Comparison of ENCODE assay signal across 9 mouse cellular contexts in the genomic region with DNA sequence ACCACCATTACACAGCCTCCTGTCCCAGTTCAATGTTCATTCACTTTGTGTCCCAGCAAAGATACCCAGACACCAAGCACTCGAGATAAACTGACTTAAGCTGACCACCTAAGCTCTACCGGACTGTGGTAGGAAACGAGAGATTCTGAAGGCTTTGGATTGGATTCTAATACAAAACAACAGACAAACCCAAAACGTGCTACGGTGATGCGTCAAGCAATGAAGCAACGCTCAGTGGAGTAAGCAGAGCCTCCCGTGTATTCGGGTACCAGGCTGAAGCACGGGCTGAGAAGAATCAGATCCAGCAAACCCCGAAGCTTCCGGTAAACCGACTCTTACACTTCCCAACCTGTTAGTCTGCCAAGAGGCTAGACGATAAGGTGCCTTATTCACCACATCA. TPM values are rescaled to one million over a fixed set of nuclear protein-coding genes. Genes with fewer than 3 reads are reported as not detected.
DNase-seq lines count a peak whose midpoint lies in the region; ATAC-seq lines count a peak whose summit lies in the region.
"Had no signal": no experiment of that assay in that cellular context is flagged by ENCODE, and none has a peak within 500 bp of the region (broad histone marks: within the 10 kb centered on the region; RNA-seq: fewer than 3 reads in every experiment).

No protein-coding gene starts in this region.

- 40% methylated on average over 14 of the region's 14 CpGs for WGBS in lung, embryonic 15.5 days
- 44% methylated on average over 14 of the region's 14 CpGs for WGBS in limb, embryonic 11.5 days
- 50% methylated on average over 14 of the region's 14 CpGs for WGBS in neural tube, embryonic 15.5 days

- H3K4me2 ChIP-seq in lung, embryonic 15.5 days: peak overlapping the region; percentile 41
- peak overlapping the region; percentile 30; the same call in 1 of the 2 replicates for H3K4me2 ChIP-seq in limb, embryonic 11.5 days (ENCODE audit: low read depth, severe bottlenecking)
- H3K4me2 ChIP-seq in neural tube, embryonic 15.5 days: peak overlapping the region; percentile 45

- no peak overlapping the region for H3K27ac ChIP-seq in lung, embryonic 15.5 days
- H3K27ac ChIP-seq in limb, embryonic 11.5 days (replicated peaks; ENCODE audit: low read depth, low read length): no peak overlapping the region
- no peak overlapping the region for H3K27ac ChIP-seq in neural tube, embryonic 15.5 days (replicated peaks)

- no peak for ATAC-seq in cerebellum, adult (ENCODE audit: insufficient number of reproducible peaks, low FRiP score, low TSS enrichment)
- no peak for ATAC-seq in lung, embryonic 15.5 days (ENCODE audit: borderline replicate concordance, extremely low read depth, low FRiP score, low TSS enrichment)
- no peak for ATAC-seq in limb, embryonic 11.5 days (ENCODE audit: insufficient number of reproducible peaks, low FRiP score, low TSS enrichment, low read depth)
- ATAC-seq in neural tube, embryonic 15.5 days (ENCODE audit: low FRiP score): no peak

- DNase-seq in cerebellum, adult 9-10 months: peak; percentile 26
- no peak for DNase-seq in lung, postnatal 4 days
- DNase-seq in limb, embryonic 11.5 days (ENCODE audit: low spot score): no peak
- DNase-seq in adrenal gland, postnatal 10 days: no peak
- DNase-seq in layer of hippocampus, postnatal 14 days (ENCODE audit: low spot score in 2 of 2): no peak

- H3K4me3 ChIP-seq in lung, embryonic 15.5 days: peak overlapping the region; percentile 17
- no peak overlapping the region for H3K4me3 ChIP-seq in limb, embryonic 11.5 days (ENCODE audit: low read depth, low read length)
- H3K4me3 ChIP-seq in neural tube, embryonic 15.5 days (replicated peaks): peak overlapping the region; percentile 19

- no peaks in the 10 kb centered on the region for H3K27me3 ChIP-seq in lung, embryonic 15.5 days
- H3K27me3 ChIP-seq in limb, embryonic 11.5 days (ENCODE audit: control insufficient read depth, insufficient read depth, low read length): no peaks in the 10 kb centered on the region
- no peaks in the 10 kb centered on the region for H3K27me3 ChIP-seq in neural tube, embryonic 15.5 days (replicated peaks)

- H3K9ac ChIP-seq in lung, embryonic 15.5 days: no peak overlapping the region
- no peak overlapping the region for H3K9ac ChIP-seq in limb, embryonic 11.5 days (ENCODE audit: low read length)
- H3K9ac ChIP-seq in neural tube, embryonic 15.5 days (replicated peaks): no peak overlapping the region

- H3K9me3 ChIP-seq in lung, embryonic 15.5 days: no peaks in the 10 kb centered on the region
- H3K9me3 ChIP-seq in limb, embryonic 11.5 days (ENCODE audit: control insufficient read depth, low read length): no peaks in the 10 kb centered on the region
- no peaks in the 10 kb centered on the region for H3K9me3 ChIP-seq in neural tube, embryonic 15.5 days (replicated peaks)

- H3K4me1 ChIP-seq in lung, embryonic 15.5 days: peaks cover 16% of the 10 kb centered on the region
- H3K4me1 ChIP-seq in limb, embryonic 11.5 days (ENCODE audit: control insufficient read depth, insufficient read depth, low read length): no peaks in the 10 kb centered on the region
- H3K4me1 ChIP-seq in neural tube, embryonic 15.5 days: peaks cover 23% of the 10 kb centered on the region

- no peaks in the 10 kb centered on the region for H3K36me3 ChIP-seq in lung, embryonic 15.5 days
- H3K36me3 ChIP-seq in limb, embryonic 11.5 days (ENCODE audit: control insufficient read depth, insufficient read depth, low read length): no peaks in the 10 kb centered on the region
- no peaks in the 10 kb centered on the region for H3K36me3 ChIP-seq in neural tube, embryonic 15.5 days

RNA-seq across cellular contexts. Expression of a gene that starts 37.0 kb away (rescaled TPM):
- 3.6 and 3.9 TPM in 2 replicates for polyA plus RNA-seq in lung, embryonic 15.5 days (2015; fragmentation: Nextera tagmentation; extraction: Ambion mirVana)
- 6.1 and 7.2 TPM in 2 replicates for polyA plus RNA-seq in limb, embryonic 11.5 days (2014; fragmentation: Nextera tagmentation; extraction: Ambion mirVana)
- polyA plus RNA-seq in neural tube, embryonic 15.5 days (2015; fragmentation: Nextera tagmentation; extraction: Ambion mirVana): 3.4 and 3.8 TPM in 2 replicates
- total RNA-seq in adrenal gland, postnatal 10 days (2021): 10 to 100 TPM; 60.8 to 65.6 TPM
- total RNA-seq in layer of hippocampus, postnatal 14 days (2021): 10 to 100 TPM; 54.8 to 56.2 TPM

RNA-seq across cellular contexts. Expression of a gene that starts 38.3 kb away (rescaled TPM):
- not detected in 2 replicates for polyA plus RNA-seq in lung, embryonic 15.5 days (2015; fragmentation: Nextera tagmentation; extraction: Ambion mirVana)
- not detected in 2 replicates for polyA plus RNA-seq in limb, embryonic 11.5 days (2014; fragmentation: Nextera tagmentation; extraction: Ambion mirVana)
- polyA plus RNA-seq in neural tube, embryonic 15.5 days (2015; fragmentation: Nextera tagmentation; extraction: Ambion mirVana): not detected in 2 replicates
- not detected for total RNA-seq in adrenal gland, postnatal 10 days (2021)
- not detected for total RNA-seq in layer of hippocampus, postnatal 14 days (2021)
- polyA plus RNA-seq: spleen, adult 2 months had no signal

RNA-seq across cellular contexts. Expression of a gene that starts 59.7 kb away (rescaled TPM):
- not detected in 2 replicates for polyA plus RNA-seq in lung, embryonic 15.5 days (2015; fragmentation: Nextera tagmentation; extraction: Ambion mirVana)
- polyA plus RNA-seq in limb, embryonic 11.5 days (2014; fragmentation: Nextera tagmentation; extraction: Ambion mirVana): not detected in 2 replicates
- not detected in 2 replicates for polyA plus RNA-seq in neural tube, embryonic 15.5 days (2015; fragmentation: Nextera tagmentation; extraction: Ambion mirVana)
- not detected for total RNA-seq in adrenal gland, postnatal 10 days (2021)
- not detected for total RNA-seq in layer of hippocampus, postnatal 14 days (2021)
- polyA plus RNA-seq: spleen, adult 2 months had no signal
